Mouse (Mus musculus): ENCODE measurements around the gene Cpa4.

The Cpa4 gene

DNA sequence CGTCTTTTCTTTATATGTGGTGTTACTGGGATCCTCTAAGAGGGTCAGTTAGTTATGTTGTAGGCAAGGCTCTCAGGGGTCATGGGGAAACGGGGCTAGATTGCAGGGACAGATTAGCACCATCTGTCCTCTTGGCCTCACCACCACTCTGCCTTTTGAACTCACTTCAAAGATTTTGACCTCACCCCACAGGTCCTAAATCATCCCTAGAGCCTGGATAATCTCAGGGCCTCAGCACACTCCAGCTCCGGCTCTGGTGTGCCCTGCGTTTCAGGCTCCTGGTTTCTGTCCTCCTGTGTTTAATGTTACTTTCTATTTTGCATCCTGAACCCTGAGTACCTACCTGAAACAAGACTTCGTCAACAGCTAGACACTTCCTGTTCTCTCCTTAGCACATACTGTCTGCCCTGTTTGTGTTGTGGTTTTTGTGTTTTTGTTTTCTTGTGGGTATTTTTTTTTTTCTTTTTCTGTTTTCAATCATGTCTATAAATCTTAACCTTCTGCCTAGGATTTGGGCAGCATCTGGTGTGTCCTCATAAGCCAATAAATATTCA is 23.8 kb downstream of the Cpa4 start:
- no peak for DNase-seq (ENCODE audit: low spot score in 2 of 2)

DNA sequence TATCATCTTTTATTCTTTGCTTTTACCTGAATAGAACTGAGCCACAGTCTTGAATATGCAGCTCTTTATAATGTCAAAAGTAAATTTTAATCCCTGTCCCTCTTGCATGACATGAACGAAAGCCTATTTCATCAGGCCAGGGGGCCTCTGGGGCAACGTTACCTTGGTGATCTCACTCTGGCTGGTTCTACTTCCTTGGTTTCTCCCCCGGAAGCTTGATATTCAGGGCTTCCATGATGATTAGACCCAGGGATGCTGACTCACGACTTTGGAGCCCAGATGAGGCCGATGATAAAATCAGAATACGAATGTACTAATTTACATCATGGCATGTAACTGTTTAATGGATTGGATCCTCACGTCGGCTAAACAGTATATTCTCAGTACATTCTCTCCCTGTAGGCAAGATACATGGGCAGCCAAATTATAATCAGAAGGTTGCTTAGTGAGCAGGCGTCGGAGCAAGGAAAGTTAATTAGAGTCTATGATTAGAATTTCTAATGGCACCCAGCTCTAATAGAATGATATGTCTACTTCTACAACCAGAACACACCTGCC is 24.3 kb downstream of the Cpa4 start:
- no peak for DNase-seq (ENCODE audit: low spot score in 2 of 2)

DNA sequence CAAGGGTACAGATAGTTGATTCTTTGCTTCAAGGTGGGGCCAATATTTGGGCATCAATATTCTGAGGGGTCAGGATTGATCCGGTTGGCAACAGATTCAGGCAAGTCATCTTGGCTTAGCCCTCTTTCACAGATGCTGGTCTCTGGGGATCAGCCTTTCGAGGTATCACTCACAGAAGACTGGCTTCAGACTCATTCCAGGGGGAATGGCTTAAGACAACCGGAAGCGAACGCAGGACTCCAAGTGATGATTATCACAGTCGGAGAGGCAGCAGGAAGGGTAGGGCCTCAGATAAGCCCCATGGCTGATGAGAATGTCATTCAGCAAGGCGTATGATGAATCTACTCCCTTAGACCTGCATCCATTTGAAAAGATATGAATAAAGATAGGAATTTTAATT is 26.2 kb downstream of the Cpa4 start:
- no peak for DNase-seq (ENCODE audit: low spot score in 2 of 2)

DNA sequence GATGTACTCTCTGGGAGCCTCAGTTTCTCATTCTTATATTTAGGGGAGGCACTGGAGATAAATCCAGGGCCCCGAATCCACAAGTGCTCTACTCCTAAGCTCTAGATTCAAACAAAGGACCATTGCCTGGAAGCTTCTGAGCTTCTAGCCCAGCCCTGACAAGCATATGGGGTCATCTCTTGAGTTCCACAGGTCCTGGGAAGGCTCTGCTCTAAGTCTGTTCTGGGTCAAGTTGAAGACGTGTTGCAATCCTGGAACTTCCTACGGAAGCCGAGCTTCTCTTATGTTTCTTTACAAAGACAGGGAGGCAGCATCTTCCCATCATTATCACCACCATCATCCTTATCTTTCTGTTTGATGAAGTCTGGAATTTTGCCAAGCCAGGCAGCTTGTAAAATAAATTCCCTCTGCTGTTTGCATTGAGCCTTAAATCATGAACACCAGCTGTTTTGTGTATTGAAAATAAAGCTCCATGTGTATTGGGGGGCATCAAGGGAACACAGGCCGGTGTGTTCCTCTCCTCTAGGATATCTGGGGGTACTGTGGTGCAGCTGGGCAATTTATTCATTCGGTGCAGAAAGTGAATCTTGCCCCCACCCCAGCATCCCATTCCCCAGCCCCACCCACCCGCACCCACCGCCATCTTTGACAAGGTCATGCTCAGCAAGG is 28.2 kb downstream of the Cpa4 start:
- no peak for DNase-seq (ENCODE audit: low spot score in 2 of 2)

DNA sequence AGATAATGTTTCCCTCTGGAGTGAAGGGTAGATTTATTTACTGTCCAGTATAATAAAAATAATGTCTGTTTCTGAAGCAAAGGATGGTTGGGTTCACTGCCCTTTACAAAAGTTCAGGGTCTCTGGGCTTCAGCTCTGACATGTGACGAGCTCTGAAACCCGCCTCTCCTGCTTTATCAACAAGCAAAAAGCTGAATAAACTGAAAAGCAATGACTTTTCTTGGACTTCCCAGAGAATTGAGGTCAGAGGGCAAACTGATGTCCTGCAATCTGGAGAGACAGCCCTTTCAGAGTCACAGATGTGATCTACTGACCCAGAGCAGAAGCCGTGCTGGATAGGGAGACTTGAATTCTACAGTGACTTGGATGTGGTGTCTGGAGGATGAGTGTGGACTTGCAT is 31.9 kb downstream of the Cpa4 start:
- DNase-seq (ENCODE audit: low spot score in 2 of 2), result no peak

DNA sequence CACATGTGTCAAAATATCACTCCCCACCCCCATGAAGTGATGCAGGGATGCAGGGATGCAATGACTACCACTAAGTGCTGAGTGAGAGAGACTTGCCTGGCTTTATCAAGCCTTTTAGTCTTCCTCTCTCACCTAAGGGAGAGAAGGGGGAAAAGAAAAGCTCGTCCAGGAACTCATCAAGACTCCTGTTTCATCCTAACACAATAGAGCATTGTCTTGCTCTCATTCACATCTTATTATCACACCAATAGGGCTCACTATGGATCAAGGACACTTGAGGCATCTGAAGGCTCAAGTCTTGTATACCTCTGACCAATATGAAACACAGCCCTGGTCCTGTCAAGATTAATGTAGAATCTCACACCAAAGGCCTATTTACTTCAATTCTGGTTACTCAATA is 32.8 kb downstream of the Cpa4 start:
- no peak for DNase-seq (ENCODE audit: low spot score in 2 of 2)

DNA sequence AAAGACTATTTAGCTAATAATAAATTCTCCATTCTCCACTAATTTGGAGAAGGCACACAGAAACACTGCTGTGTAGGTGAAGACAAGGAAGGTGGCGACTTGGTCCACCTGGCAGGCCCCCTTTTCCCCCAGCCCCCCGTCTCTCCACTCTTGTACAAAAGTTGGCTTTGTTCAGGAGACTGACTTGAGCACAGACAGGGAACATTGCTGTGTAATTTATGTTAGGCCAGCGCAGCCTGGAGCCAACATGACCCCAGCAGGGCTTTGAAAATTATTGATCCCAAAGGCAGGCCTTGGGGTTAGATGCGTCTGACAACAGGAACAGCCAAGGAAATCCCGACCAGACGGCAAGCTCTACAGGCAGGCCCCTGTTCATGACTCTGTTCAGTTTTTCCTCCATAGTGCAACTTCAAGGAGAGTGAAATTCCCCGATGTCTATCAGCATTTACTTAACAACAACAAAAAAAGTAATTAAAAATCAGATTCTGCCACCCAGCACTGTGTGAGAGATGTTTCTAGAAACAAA is 36.2 kb downstream of the Cpa4 start:
- no peak for DNase-seq (ENCODE audit: low spot score in 2 of 2)

DNA sequence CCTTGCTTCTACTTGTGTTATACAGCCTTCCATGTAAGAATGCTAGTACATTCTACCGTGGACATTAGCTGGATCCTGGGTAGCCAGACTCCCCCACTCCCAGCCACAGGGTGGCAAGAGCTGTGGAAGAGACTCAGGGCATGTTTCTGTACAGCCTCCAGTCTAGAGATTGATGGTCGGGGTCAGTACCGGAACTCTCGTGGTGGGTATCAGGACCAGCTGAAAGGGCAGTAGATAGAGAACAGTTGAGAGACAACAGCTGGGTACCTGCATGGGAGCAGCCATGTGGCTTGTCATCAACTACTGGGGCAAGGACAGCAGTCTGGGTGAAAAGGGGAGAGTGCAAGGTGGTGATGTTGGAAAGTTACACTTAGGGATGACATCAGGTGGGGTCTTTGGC is 36.9 kb downstream of the Cpa4 start:
- no peak for DNase-seq (ENCODE audit: low spot score in 2 of 2)

DNA sequence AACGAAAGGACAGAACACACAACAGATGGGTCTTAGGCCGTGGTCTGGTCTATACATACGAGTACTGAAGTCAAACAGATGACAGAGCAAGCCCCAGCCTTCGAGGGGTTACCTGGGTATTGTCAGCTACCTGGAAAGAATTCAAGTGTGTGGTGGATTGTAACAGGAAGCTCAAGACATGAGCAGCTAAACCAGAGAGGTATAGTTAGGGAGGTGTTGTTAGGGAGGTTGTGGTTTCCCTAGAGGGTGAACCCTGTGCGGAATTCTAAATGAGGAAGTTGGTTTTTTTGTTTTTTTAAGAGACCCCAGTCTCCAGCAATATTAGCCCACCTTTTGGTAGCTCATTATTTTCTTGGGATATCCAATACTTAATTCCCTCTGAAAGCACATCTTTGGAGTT is 37.5 kb downstream of the Cpa4 start:
- no peak for DNase-seq (ENCODE audit: low spot score in 2 of 2)

DNA sequence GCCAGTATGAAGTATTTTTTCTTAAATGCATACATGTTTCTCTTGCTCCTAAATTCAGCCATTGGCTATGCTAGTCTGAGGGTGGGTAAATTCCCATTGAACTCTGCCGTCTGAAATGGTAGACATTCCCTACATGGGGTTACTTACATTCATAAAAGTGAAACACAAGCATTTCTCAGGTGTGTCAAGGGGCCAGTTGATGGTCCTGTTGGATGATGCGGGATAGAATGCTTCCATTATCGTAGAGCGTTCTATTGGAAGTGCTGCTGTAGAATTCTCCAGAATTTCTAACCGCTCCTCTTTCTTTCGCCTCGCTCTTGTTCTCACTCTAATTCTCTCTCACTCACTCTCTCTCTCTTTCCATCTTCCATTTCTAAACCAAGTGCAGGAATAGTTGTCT is 42.5 kb downstream of the Cpa4 start, which contains the start of gene Cpa5:
TSS of gene Cpa5 (plus strand) at position 301 of the 400 bp plus-strand sequence.
- no peak for DNase-seq (ENCODE audit: low spot score in 2 of 2)

DNA sequence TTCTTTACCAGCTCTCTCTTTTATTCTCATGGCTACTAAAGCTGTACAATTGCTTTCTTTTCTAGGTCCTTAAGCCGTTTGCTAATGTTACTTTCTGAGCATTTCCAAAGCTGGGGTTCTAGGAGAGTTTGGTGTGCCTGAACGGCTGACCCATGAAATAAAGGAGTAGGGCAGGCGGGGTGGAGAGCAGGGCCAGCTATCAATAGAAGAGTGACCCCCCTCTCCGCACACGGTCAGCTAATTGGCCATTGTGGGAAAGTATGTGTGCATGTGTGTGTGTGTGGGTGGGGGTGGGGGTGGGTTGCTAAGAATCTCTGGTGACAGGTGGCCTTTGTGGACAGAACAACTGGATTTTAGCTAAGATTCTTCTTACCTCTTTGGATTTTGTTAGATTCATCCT is 43.0 kb downstream of the Cpa4 start:
- DNase-seq (ENCODE audit: low spot score in 2 of 2), result no peak

DNA sequence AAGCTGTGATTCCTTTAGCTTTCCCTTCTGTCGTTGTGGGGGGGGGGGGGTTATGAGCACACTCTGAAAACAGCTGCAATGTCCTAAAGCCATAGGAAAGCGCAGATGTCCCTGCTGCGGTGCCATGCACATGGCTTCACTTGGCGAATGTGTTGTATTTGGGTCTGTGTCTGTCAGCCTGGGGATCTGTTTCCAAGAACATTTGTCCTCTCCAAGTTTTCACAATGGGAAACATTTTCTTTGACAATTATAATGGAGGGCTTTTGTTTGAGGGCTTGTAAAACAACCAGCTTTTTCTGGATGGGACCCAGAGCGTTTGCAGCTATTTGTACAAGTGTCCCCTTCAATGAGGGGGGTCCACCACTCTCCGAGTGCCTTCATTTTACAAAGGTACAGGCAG is 46.1 kb downstream of the Cpa4 start:
- no peak for DNase-seq (ENCODE audit: low spot score in 2 of 2)

DNA sequence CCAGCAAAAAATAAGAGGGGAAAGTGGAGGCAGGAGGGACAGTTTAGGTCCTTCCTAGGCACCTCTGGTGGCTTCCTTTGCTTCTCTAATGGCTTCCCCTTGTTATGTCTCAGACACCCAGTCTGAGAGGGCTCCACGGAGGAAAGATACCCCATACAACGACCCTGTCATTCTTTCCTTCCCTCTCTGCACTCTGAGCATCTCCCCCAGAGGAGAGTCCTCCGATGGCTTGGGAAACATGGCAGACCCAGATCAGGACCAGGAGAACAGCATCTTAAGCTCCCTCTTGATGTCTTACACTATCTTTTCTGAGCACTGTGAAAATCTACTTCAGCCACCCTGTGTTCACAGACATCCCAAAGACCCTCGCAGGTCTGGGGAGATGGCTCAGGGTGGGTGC is 47.6 kb downstream of the Cpa4 start:
- no peak for DNase-seq (ENCODE audit: low spot score in 2 of 2)

DNA sequence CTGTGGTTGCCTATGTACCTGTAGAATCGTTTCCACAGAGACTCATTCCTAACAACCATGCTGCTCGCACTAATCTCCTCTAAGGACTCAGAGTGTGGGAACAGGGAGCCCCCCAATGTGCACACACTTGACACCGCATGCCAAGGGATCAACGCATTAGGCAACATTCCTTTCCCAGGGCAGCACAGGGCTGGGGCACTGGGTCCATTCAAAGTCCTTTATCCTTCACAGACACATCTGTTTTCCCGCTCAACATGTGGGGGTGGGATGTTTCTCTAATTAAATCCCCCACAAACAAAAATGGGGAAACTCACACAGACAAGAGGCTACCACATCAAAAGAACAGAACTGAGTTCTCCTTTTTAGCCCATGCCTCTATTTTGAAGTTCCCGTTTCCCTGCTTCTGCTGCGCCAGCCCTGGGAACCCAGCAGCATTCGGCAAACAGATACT is 48.3 kb downstream of the Cpa4 start:
- DNase-seq (ENCODE audit: low spot score in 2 of 2), result no peak

DNA sequence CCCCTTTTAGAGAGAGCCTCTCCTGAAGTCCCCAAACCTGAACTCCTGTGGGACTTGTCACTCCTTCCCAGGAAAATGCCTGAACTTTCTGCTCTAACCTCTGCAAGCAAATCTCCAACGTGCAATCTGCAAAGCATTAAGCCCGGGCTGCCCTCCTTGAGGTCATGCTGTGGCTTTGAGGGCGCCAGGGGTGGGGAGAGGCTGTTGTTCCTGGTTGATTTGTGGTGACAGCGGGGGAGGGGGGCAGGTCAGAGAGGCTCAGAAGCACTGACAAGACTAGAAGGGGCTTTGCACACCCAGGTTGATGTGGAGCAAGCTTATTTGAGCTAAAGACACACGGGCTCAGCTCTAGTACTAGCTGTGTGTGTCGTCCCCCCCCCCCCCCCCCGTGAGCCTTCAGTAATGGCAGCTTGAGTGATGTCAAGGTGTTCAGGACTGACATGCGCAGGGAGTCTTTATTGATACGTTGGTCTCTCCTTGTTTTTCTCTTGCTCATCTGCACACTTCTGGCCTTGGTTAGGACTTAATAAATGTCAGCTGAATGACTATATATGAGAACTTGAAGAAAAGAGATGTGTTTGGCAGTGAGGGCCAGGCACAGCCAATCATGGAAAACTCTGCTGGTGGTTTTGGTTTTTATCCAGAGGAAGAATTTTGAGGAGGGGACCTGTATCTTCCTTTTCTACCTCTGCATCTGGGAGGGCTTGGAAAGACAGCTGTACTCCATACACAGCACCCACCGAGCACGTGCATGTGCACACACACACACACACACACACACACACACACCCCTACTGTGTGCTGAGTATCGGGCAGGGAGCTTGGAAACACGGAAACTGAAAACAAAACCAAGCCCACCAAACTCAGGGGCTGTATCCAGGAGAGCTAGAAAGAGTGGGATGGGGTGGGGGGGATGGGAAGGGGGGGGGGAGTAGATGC is 49.1 kb downstream of the Cpa4 start:
- DNase-seq (ENCODE audit: low spot score in 2 of 2), result peak in 1 of 2 experiments; percentile 8

DNA sequence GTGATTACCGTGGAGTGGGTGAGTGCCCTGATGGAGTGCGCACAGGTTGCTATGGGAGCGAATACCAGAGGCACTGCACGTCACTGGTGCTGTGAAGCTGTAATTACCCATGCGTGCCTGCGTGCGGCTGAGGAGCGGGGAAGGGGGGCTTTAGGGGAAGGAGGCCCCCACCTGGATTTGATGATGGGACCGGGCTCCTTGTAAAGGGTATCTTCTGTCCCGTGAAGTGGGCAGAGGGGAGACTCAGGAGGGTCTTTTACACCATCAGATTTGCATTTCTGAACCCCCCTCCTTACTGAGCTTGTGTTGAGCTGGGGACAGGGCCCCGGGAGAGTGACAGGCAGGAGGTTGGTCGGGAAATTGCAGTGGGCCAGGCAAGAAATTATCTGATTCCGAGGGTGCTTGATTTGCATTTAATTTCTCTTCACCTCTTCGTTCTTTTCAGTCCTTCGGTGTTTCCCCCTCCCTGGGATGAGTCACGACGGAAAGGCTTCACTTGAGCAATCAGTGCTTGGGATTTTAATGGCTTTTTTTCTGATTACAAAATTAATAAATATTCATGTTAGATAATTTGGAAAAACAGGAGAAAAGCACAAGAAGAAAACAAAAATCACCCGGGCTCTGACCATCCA is 49.9 kb downstream of the Cpa4 start:
- no peak for DNase-seq (ENCODE audit: low spot score in 2 of 2)

DNA sequence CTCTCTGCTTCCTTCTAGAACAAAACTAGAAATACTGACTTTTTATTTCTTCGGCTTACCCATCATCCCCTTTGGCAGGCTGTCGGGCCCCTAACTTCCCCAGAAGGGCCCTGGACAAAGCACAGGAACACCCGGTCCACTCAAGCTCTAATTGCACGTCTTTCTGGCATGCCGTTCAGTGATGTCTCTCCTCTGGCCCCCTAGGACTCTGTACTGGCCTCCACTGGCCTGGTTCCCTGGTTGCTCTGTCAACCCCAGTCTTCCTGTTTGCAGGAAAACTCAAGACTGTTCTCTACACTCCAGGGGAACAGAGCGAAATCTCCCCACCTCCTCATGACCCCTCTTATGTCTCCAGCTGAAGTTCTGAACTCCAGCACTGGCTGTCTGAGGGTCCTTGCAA is 50.6 kb downstream of the Cpa4 start:
- no peak for DNase-seq (ENCODE audit: low spot score in 2 of 2)

DNA sequence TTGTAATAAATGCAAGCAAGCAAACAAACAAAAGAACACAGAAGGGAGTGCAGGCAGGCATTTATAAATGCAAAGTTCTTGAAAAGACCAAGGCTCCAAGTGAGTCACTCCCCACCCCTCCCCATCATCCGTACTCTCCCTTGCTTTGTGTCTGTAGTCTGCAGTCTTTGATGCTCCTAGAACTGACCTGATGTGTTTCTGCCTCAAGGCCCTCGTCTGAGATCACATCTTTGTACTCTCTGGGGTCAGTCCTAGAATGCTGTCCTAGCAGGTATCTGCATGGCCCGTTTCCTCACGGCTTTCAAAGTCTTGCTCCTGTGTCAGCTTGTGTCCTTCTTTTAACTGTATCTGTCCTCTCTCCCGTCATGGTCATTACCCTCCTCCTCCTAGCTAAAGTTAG is 51.4 kb downstream of the Cpa4 start:
- no peak for DNase-seq (ENCODE audit: low spot score in 2 of 2)

DNA sequence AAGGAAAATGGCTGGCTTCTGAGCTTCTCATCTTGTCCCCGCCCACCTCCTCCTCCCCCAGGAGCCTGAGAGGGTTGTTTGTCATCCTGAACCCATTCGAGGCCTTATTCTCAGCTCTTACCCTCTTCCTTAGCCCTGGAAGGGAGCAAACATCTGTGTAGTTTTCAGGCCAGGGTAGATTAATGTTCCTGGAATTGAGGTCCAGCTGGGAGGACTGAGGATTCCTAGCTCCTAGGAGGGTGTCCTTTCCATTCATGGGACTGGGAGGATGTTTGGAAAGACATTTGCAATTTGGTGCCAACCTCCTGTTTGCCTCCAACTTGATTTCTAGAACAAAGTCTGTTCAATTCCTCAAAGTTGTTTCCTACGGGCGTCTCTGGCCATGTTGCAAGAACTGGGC is 52.4 kb downstream of the Cpa4 start:
- no peak for DNase-seq (ENCODE audit: low spot score in 2 of 2)

DNA sequence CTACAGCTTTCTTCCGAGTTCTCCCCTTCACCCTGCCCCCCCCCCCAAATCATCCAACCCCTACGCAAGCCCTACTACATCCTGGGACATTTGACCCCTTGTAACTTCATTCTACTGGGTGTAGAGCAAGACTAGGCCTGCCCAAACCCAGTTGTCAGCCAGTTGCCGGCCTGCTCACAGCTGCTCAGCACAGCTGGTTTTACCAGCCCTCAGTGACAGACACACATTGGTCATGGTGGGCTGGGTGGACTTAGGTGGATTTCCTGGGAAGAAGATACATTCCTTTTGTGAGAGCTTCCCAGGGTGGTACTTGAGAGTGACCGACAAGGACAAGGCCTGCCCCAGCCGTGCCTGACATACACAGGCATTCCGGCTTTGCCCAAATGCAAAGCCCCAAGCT is 52.8 kb downstream of the Cpa4 start:
- DNase-seq (ENCODE audit: low spot score in 2 of 2), result no peak

DNA sequence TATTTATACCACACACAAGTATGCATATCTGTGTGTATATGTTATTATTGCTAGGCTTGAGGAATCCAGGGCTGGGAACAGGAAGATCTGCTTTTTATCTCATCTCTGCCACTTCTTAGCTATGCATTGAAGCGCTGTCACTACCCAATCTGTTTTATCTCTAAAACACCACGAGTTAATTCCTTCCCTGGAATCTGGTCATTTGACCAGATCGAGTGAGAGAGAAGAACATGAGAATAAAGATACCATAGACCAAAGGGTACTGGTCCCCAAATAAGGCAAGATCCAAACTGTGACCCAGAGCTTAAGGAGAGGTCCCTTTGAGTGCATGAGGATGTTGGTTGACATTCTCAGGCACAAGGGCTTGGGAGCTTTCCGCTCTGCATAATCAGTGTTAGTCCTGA is 53.8 kb downstream of the Cpa4 start:
- DNase-seq (ENCODE audit: low spot score in 2 of 2), result no peak

DNA sequence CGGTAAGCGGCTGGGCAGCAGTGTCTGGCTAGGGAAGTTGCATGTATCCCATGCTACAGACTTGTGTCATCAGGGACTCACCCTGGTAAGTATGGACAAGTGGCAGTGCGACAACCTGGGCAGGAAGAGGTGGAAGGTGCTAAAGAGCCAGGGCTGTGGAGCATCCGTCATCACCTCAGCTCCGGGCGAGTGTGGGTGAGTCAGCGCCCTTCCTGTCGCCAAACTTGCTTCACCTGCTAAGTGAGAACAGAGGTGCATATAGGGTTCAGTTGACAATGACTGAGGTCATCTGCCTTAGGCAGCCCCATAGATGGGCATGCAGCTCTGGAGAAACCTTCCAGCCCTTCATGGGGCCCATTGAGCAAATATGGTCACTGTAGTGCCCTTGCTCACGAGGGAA is 56.6 kb downstream of the Cpa4 start:
- no peak for DNase-seq (ENCODE audit: low spot score in 2 of 2)

All from natural killer cell, adult 2 months (primary cell).